Mouse (Mus musculus) monocyte, adult 2 months (primary cell): ENCODE data around the gene Rapgef6.

Experiments
- DNase-seq, 2 experiments: peaks; one replicate each; pipeline ENCODE4 v3.0.0; 2022; ENCODE audit warnings: low spot score in 2 of 2, low read depth in 1 of 2

The Rapgef6 gene

GRCm38 (mm10) chr11:54730931-54731330, 208.3 kb downstream of the Rapgef6 start:
- no peak for DNase-seq

- DNase-seq, result no peak
Observed at GRCm38 (mm10) chr11:54731367-54731766, 208.7 kb downstream of the Rapgef6 start.

- DNase-seq, result no peak
Observed at GRCm38 (mm10) chr11:54733546-54733945, 210.9 kb downstream of the Rapgef6 start.

GRCm38 (mm10) chr11:54735114-54735513, 212.5 kb downstream of the Rapgef6 start:
- no peak for DNase-seq

DNA sequence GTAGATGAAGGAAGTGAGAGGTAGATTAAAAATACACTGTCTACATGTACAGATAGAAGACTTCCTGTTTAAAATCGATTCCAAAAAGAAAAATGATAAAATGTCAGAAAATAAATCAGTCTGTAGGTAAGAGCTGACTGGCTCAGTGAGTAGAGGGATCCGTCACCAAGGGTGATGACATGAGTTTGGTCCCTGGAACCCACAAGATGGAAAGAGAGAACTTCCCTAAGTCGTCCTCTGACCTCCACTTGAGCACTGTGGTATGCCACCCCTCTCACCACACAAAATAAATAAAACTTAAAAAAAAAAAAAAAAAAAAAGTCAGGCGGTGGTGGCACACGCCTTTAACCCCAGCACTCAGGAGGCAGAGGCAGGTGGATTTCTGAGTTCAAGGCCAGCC, 214.3 kb downstream of the Rapgef6 start:
- no peak for DNase-seq

DNA sequence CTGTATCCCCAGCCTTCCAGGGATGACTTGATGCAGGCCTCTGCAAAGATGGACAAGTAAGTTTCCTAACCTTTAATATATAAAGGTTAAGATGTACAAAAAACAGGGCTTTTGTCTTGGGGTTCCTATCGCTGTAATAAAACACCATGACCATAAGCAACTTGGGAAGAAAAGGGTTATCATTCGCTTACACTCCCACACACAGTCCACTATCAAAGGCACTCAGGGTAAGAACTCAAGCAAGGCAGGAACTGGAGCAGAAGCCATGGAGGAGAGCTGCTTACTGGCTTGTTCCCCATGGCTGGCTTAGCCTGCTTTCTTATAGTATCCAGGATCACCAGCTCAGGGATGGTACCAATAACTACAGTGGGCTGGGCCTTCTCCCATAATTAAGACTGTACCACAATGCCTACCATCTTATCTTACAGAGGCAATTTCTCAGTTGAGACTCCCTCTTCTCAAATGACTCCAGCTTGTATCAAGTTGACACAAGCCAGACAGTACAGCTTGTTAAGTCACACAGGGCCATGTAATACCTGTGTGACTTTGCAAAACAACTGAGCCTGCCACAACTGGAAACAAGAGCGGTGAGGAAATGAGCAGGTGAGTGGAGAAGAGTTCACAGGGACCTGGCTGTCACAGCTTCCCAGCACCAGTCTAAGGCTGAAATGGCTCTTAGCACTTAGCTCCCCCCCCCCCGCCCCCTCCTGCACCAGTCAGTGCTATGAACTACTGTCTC, 216.5 kb downstream of the Rapgef6 start:
- DNase-seq, result no peak

- no peak for DNase-seq
Observed at GRCm38 (mm10) chr11:54741330-54741729, 218.7 kb downstream of the Rapgef6 start.

DNA sequence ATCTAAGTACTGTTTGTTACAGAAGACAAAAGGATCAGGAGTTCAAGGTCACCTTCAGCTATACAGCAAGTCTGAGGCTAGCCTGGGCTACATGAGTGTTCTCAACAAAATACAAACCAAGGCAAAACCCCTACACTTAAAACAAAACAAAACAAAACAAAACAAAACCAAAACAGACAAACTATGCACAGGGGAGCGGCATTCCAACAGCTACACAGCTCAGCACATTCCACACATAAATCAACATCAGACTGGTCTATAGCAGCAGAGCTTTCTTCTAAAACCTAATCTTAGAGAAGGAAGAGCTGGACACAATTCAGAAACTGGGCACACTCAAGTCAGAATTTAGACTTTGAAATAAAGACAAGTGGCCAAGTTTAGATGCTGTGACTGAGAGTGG, 221.6 kb downstream of the Rapgef6 start:
- DNase-seq, result no peak
